Mouse (Mus musculus) CH12.LX (cell line): ENCODE measurements at regions not wholly inside any gene's neighbourhood (a gene's known extent, or its start where the extent isn't known, plus 50 kb on each side); places are given as distances from the start of the nearest gene placed in this dataset.

ENCODE experiments used
- DNase-seq: peaks from one replicate; pipeline ENCODE4 v3.0.0-alpha.2; 2013; ENCODE audit errors: extremely low read depth
- H3K27ac ChIP-seq: 2 replicates; pipeline ENCODE4 v1.5.1; 2012; ENCODE audit warnings: low read depth, mild to moderate bottlenecking, control low read depth, moderate library complexity; ENCODE audit not compliant: insufficient read depth
- H3K27me3 ChIP-seq: replicated peaks from 2 replicates; pipeline ENCODE3; 2012; ENCODE audit warnings: inconsistent platforms
- H3K36me3 ChIP-seq, 2 experiments: replicated peaks in 1 of 2; 2 replicates each; pipeline versions ENCODE3 to v1.6.1; 2012; ENCODE audit warnings: inconsistent platforms in 1 of 2, low read length in 1 of 2, mild to moderate bottlenecking in 1 of 2, mixed read lengths in 1 of 2, moderate library complexity in 1 of 2; ENCODE audit not compliant: control insufficient read depth in 1 of 2, insufficient read depth in 1 of 2
- H3K4me1 ChIP-seq, 2 experiments: 2 replicates each; pipeline ENCODE4 v1.6.1; 2012; ENCODE audit warnings: inconsistent platforms in 1 of 2, moderate library complexity in 1 of 2; ENCODE audit not compliant: insufficient read depth in 2 of 2, control insufficient read depth in 1 of 2
- H3K4me2 ChIP-seq: 2 replicates; pipeline ENCODE4 v1.6.1; 2012; ENCODE audit warnings: low read depth, mild to moderate bottlenecking, control low read depth; ENCODE audit not compliant: poor library complexity, insufficient read depth, severe bottlenecking
- H3K4me3 ChIP-seq, 3 experiments: fragments of 150-350 bp in 1 of 3; sonication (generic) in 1 of 3; replicated peaks in 1 of 3; 2 replicates each; pipeline versions ENCODE3 to v1.5.1; 2011 to 2012; ENCODE audit warnings: low read depth in 2 of 3, low read length in 2 of 3, mild to moderate bottlenecking in 2 of 3, moderate library complexity in 2 of 3, control low read depth in 1 of 3, improper control_type of control experiment in 1 of 3, inconsistent platforms in 1 of 3, mixed read lengths in 1 of 3; ENCODE audit not compliant: poor library complexity in 1 of 3
- H3K79me2 ChIP-seq: replicated peaks from 2 replicates; pipeline ENCODE4 v1.6.1; 2012; ENCODE audit warnings: mild to moderate bottlenecking, moderate library complexity; ENCODE audit not compliant: control insufficient read depth, poor library complexity, insufficient read depth, severe bottlenecking; ENCODE audit errors: extremely low read depth
- H3K9ac ChIP-seq: 2 replicates; pipeline ENCODE4 v1.6.1; 2012; ENCODE audit warnings: low read depth, mild to moderate bottlenecking, control low read depth, moderate library complexity; ENCODE audit not compliant: insufficient read depth
- H3K9me3 ChIP-seq: replicated peaks from 2 replicates; pipeline ENCODE3; 2012; ENCODE audit warnings: low read length, inconsistent platforms, mixed read lengths
- CTCF ChIP-seq, 2 experiments: IDR thresholded peaks in 1 of 2; conservative IDR thresholded peaks in 1 of 2; 2 replicates each; pipeline ENCODE4 v1.5.1; 2011 to 2012; ENCODE audit warnings: low read depth in 2 of 2, low read length in 2 of 2, improper control_type of control experiment in 1 of 2, inconsistent platforms in 1 of 2, mild to moderate bottlenecking in 1 of 2, moderate library complexity in 1 of 2
- E2F4 ChIP-seq: IDR thresholded peaks from 2 replicates; pipeline ENCODE4 v1.6.1; 2011; ENCODE audit warnings: low read depth, low read length, improper control_type of control experiment; ENCODE audit not compliant: insufficient replicate concordance
- ELF1 ChIP-seq: IDR thresholded peaks from 2 replicates; pipeline ENCODE4 v1.6.1; 2014; ENCODE audit warnings: low read depth, mild to moderate bottlenecking, inconsistent platforms, low read length, improper control_type of control experiment
- EP300 ChIP-seq: IDR thresholded peaks from 2 replicates; pipeline ENCODE4 v1.6.1; 2011; ENCODE audit warnings: low read length, improper control_type of control experiment
- ETS1 ChIP-seq: conservative IDR thresholded peaks from 2 replicates; pipeline ENCODE4 v1.6.1; 2012; ENCODE audit warnings: low read depth, mild to moderate bottlenecking, inconsistent platforms, low read length, improper control_type of control experiment, moderate library complexity
- GABPA ChIP-seq: IDR thresholded peaks from 2 replicates; pipeline ENCODE4 v1.6.1; 2012; ENCODE audit warnings: low read depth, low read length, improper control_type of control experiment, inconsistent platforms; ENCODE audit not compliant: insufficient replicate concordance
- HCFC1 ChIP-seq: IDR thresholded peaks from 2 replicates; pipeline ENCODE4 v1.6.1; 2012; ENCODE audit warnings: low read depth, mild to moderate bottlenecking, inconsistent platforms, low read length, improper control_type of control experiment
- IRF4 ChIP-seq: IDR thresholded peaks from 2 replicates; pipeline ENCODE4 v1.6.1; 2014; ENCODE audit warnings: low read depth, mild to moderate bottlenecking, inconsistent platforms, low read length, improper control_type of control experiment
- JUN ChIP-seq: IDR thresholded peaks from 2 replicates; pipeline ENCODE4 v1.6.1; 2011; ENCODE audit warnings: low read depth, mild to moderate bottlenecking, low read length, improper control_type of control experiment, moderate library complexity; ENCODE audit not compliant: insufficient read depth
- JUND ChIP-seq: conservative IDR thresholded peaks from 2 replicates; pipeline ENCODE4 v1.6.1; 2011; ENCODE audit warnings: low read depth, low read length, improper control_type of control experiment
- MAZ ChIP-seq: IDR thresholded peaks from 2 replicates; pipeline ENCODE4 v1.6.1; 2012; ENCODE audit warnings: low read depth, mild to moderate bottlenecking, inconsistent platforms, low read length, improper control_type of control experiment, moderate library complexity
- MEF2A ChIP-seq: IDR thresholded peaks from 2 replicates; pipeline ENCODE4 v1.6.1; 2014; ENCODE audit warnings: low read depth, mild to moderate bottlenecking, inconsistent platforms, low read length, improper control_type of control experiment, borderline replicate concordance
- MXI1 ChIP-seq: IDR thresholded peaks from 2 replicates; pipeline ENCODE4 v1.6.1; 2011; ENCODE audit warnings: mild to moderate bottlenecking, low read depth, low read length, improper control_type of control experiment
- NELFE ChIP-seq: IDR thresholded peaks from 2 replicates; pipeline ENCODE4 v1.6.1; 2011; ENCODE audit warnings: low read depth, low read length, improper control_type of control experiment
- PAX5 ChIP-seq: IDR thresholded peaks from 2 replicates; pipeline ENCODE4 v1.6.1; 2012; ENCODE audit warnings: low read length, inconsistent platforms, mixed read lengths
- SIN3A ChIP-seq: IDR thresholded peaks from 2 replicates; pipeline ENCODE4 v1.6.1; 2012; ENCODE audit warnings: low read length, improper control_type of control experiment, inconsistent platforms
- SMC3 ChIP-seq: IDR thresholded peaks from 2 replicates; pipeline ENCODE4 v1.6.1; 2011; ENCODE audit warnings: low read depth, low read length, improper control_type of control experiment
- TBP ChIP-seq: conservative IDR thresholded peaks from 2 replicates; pipeline ENCODE4 v1.6.1; 2011; ENCODE audit warnings: low read depth, low read length, improper control_type of control experiment
- TCF12 ChIP-seq: IDR thresholded peaks from 2 replicates; pipeline ENCODE4 v1.6.1; 2014; ENCODE audit warnings: low read depth, mild to moderate bottlenecking, inconsistent platforms, low read length, improper control_type of control experiment
- UBTF ChIP-seq: IDR thresholded peaks from 2 replicates; pipeline ENCODE4 v1.6.1; 2012; ENCODE audit warnings: low read depth, mild to moderate bottlenecking, inconsistent platforms, low read length, improper control_type of control experiment, moderate library complexity
- USF1 ChIP-seq: IDR thresholded peaks from 2 replicates; pipeline ENCODE4 v1.6.1; 2014; ENCODE audit warnings: low read depth, mild to moderate bottlenecking, inconsistent platforms, low read length, improper control_type of control experiment
- USF2 ChIP-seq: conservative IDR thresholded peaks from 2 replicates; pipeline ENCODE4 v1.6.1; 2011; ENCODE audit warnings: low read depth, low read length, improper control_type of control experiment
- ZC3H11A ChIP-seq: IDR thresholded peaks from 2 replicates; pipeline ENCODE4 v1.6.1; 2012; ENCODE audit warnings: low read depth, mild to moderate bottlenecking, inconsistent platforms, low read length, improper control_type of control experiment
- ZKSCAN1 ChIP-seq: IDR thresholded peaks from 2 replicates; pipeline ENCODE4 v1.6.1; 2012; ENCODE audit warnings: low read depth, inconsistent platforms, low read length, improper control_type of control experiment, borderline replicate concordance
- ZMIZ1 ChIP-seq: IDR thresholded peaks from 2 replicates; pipeline ENCODE4 v1.6.1; 2012; ENCODE audit warnings: low read depth, mild to moderate bottlenecking, inconsistent platforms, low read length, improper control_type of control experiment
- dilution Hi-C: fragments of 300-500 bp; cut with MboI; formaldehyde crosslinking; loops from 2 replicates; pipeline ENCODE4 v1.14.3; 2020; ENCODE audit warnings: low sequenced_read_pairs; ENCODE audit not compliant: extremely low pct_unique_long_range_greater_than_20kb, extremely low pct_ligation_motif_present
- in situ Hi-C: fragments of 300-500 bp; cut with MboI; formaldehyde crosslinking; loops from 3 replicates; pipeline ENCODE4 v1.14.3; 2019; ENCODE audit warnings: low sequenced_read_pairs, low pct_ligation_motif_present, low pct_unique_long_range_greater_than_20kb, mixed read lengths

DNA sequence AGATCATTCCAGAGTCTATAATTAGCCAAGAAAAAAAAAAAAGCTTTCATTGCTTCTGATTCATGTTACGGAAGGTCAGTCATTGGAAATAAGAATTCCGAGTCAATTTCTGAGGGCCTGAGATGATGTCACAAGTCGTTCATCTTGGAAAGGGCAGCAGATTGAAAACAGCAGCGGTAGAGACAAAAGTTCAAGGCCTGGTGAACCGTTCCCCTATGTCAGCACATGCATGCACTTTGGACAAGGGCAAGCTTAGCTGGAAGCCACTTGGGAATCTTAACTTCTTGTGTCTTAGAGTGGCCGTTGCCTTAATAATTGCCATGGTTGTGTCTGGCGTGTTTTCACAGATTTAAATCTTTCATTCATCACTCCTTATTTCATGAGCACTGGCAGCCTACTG is 65.6 kb upstream of the Fam13c start:
- Histone ChIP-seq H3K4me2 (no peak overlapping the region), H3K9ac (no peak overlapping the region), H3K27ac (no peak overlapping the region), H3K27me3 (no peaks in the 10 kb centered on the region), H3K4me1 (no peaks in the 10 kb centered on the region), H3K36me3 (no peaks in the 10 kb centered on the region), H3K4me3 (no peak overlapping the region), H3K9me3 (peaks cover 57% of the 10 kb centered on the region), H3K79me2 (no peaks in the 10 kb centered on the region)
- dilution Hi-C loops (no loop called here), in situ Hi-C loops (no loop called here)
- TF ChIP-seq ELF1, result no peak
- DNase-seq, result no peak

- Histone ChIP-seq H3K9me3 (peaks cover 54% of the 10 kb centered on the region), H3K4me1 (no peaks in the 10 kb centered on the region), H3K27me3 (no peaks in the 10 kb centered on the region), H3K79me2 (no peaks in the 10 kb centered on the region), H3K36me3 (no peaks in the 10 kb centered on the region), H3K4me3 (no peak overlapping the region), H3K27ac (no peak overlapping the region), H3K9ac (no peak overlapping the region), H3K4me2 (no peak overlapping the region)
- no peak for DNase-seq
- dilution Hi-C loops (no loop called here), in situ Hi-C loops (no loop called here)
- TF ChIP-seq ZC3H11A (no peak), MEF2A (no peak), MXI1 (no peak), TCF12 (no peak), E2F4 (no peak), GABPA (no peak), USF2 (no peak), TBP (no peak), ZKSCAN1 (no peak), JUND (no peak), MAZ (no peak), USF1 (no peak)
These were observed 60.1 kb upstream of the Fam13c start for GRCm38 (mm10) chr10:70380041-70380651.

DNA sequence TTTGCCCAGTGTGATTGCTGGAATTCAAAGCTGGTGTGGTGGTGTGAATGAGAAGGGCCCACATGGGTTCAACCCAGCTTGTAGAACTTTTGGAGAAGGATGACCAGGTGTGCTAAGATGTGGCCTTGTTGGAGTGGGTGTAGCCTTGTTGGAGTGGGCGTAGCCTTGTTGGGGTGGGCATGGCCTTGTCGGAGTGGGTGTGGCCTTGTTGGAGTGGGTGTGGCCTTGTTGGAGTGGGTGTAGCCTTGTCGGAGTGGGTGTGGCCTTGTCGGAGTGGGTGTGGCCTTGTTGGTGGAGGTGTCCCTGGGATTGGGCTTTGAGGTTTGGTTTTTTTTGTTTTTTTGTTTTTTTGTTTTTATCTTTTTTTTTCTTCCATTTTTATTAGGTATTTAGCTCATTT is 55.6 kb upstream of the Fam13c start:
- in situ Hi-C loops, result no loop called here
- H3K4me3 ChIP-seq, result no peak overlapping the region
- no peaks in the 10 kb centered on the region for H3K4me1 ChIP-seq
- peaks cover 57% of the 10 kb centered on the region for H3K9me3 ChIP-seq
- H3K27ac ChIP-seq, result no peak overlapping the region
- no peaks in the 10 kb centered on the region for H3K79me2 ChIP-seq
- no peaks in the 10 kb centered on the region for H3K36me3 ChIP-seq
- H3K4me2 ChIP-seq, result no peak overlapping the region
- H3K27me3 ChIP-seq, result no peaks in the 10 kb centered on the region
- TF ChIP-seq SIN3A (no peak), CTCF (conservative IDR thresholded peaks at IDR 0.05 in 1 of 2, IDR thresholded peaks at IDR 0.05 in 1 of 2; ENCODE audit: low read depth in 2 of 2, low read length in 2 of 2) (no peak), IRF4 (no peak), ZMIZ1 (no peak), MAZ (no peak), ETS1 (no peak), PAX5 (no peak), ELF1 (no peak), NELFE (no peak), JUN (no peak), UBTF (no peak), SMC3 (no peak), HCFC1 (no peak), ZC3H11A (no peak), EP300 (no peak)
- dilution Hi-C loops, result no loop called here
- no peak overlapping the region for H3K9ac ChIP-seq
- no peak for DNase-seq
